Mouse (Mus musculus) midbrain, embryonic 10.5 days (tissue): Measurements from ENCODE around the gene Olfr550. TPM values are rescaled to one million over a fixed set of nuclear protein-coding genes. Genes with fewer than 3 reads are reported as not detected.

Experiments
- DNase-seq: peaks from one replicate; pipeline ENCODE4 v3.0.0-alpha.2; 2017; ENCODE audit warnings: low spot score
- H3K27ac ChIP-seq: fragments of 300-500 bp; sonication (generic); replicated peaks from 2 replicates; pipeline ENCODE4 v1.5.1; 2016; ENCODE audit warnings: mild to moderate bottlenecking
- H3K27me3 ChIP-seq: fragments of 300-500 bp; sonication (generic); 2 replicates; pipeline ENCODE4 v1.6.1; 2016; ENCODE audit warnings: low read depth, mild to moderate bottlenecking; ENCODE audit not compliant: poor library complexity, severe bottlenecking
- H3K36me3 ChIP-seq: fragments of 300-500 bp; sonication (generic); 2 replicates; pipeline ENCODE4 v1.6.1; 2016; ENCODE audit warnings: mild to moderate bottlenecking, moderate library complexity
- H3K4me1 ChIP-seq: fragments of 300-500 bp; sonication (generic); 2 replicates; pipeline ENCODE4 v1.6.1; 2016
- H3K4me3 ChIP-seq: fragments of 300-500 bp; sonication (generic); 2 replicates; pipeline ENCODE4 v1.5.1; 2016; ENCODE audit warnings: mild to moderate bottlenecking, moderate library complexity
- H3K9me3 ChIP-seq: fragments of 300-500 bp; sonication (generic); replicated peaks from 2 replicates; pipeline ENCODE4 v1.6.1; 2016; ENCODE audit warnings: mild to moderate bottlenecking
- WGBS: fragments of 180-500 bp; shearing (Covaris S2); methylation state at CpG from one replicate; pipeline ENCODE4 v1.1.7; 2016; 5-methylcytosine and 5-hydroxymethylcytosine counted together
- polyA plus RNA-seq: library from polyadenylated mRNA; unstranded; fragments of >200 nt; fragmentation: Nextera tagmentation; extraction: Ambion mirVana; gene quantifications from 2 replicates; pipeline ENCODE4 v1.2.1, GENCODE M21; 2016

Gene Olfr550
- not detected in 2 replicates for polyA plus RNA-seq

GRCm38 (mm10) chr7:102571142-102571541 lies at the start of gene Olfr550:
Gene Olfr550 (plus strand): TSS chr7:102571442.
- no peak for DNase-seq
- H3K27ac ChIP-seq = 0 out of 2 replicates have a peak within 1 kb of the TSS, but pooled peaks have one; percentile 13
- 93% methylated on average over 8 of the region's 8 CpGs for WGBS
- peaks cover 22% of the 10 kb centered on the region for H3K4me1 ChIP-seq
- H3K27me3 ChIP-seq = peaks cover 10% of the 10 kb centered on the region; the same call in 1 of the 2 replicates
- H3K9me3 ChIP-seq = no peaks in the 10 kb centered on the region
- H3K36me3 ChIP-seq = no peaks in the 10 kb centered on the region
- no peak within 1 kb of the TSS for H3K4me3 ChIP-seq

- Histone ChIP-seq H3K27me3 (no peaks in the 10 kb centered on the region), H3K9me3 (no peaks in the 10 kb centered on the region), H3K4me3 (no peak overlapping the region), H3K27ac (no peak overlapping the region), H3K36me3 (no peaks in the 10 kb centered on the region), H3K4me1 (no peaks in the 10 kb centered on the region)
- no peak for DNase-seq
- 86% methylated on average over 1 of the region's 1 CpGs for WGBS
These were observed 42.2 kb upstream of the Olfr550 start for GRCm38 (mm10) chr7:102529052-102529451.

GRCm38 (mm10) chr7:102534449-102534848 lies 36.8 kb upstream of the Olfr550 start, which contains the start of gene Olfr547:
Gene Olfr547 (plus strand): TSS chr7:102534749.
- no peak for DNase-seq
- H3K9me3 ChIP-seq = no peaks in the 10 kb centered on the region
- H3K27me3 ChIP-seq = no peaks in the 10 kb centered on the region
- H3K4me3 ChIP-seq = no peak within 1 kb of the TSS
- no peak within 1 kb of the TSS for H3K27ac ChIP-seq
- no peaks in the 10 kb centered on the region for H3K36me3 ChIP-seq
- H3K4me1 ChIP-seq = no peaks in the 10 kb centered on the region
- WGBS = 67% methylated on average over 1 of the region's 1 CpGs

- H3K4me1 ChIP-seq = no peaks in the 10 kb centered on the region
- no peaks in the 10 kb centered on the region for H3K36me3 ChIP-seq
- no peak for DNase-seq
- H3K27ac ChIP-seq = no peak within 1 kb of the TSS
- WGBS = 86% methylated on average over 2 of the region's 2 CpGs
- H3K4me3 ChIP-seq = no peak within 1 kb of the TSS
- H3K27me3 ChIP-seq = no peaks in the 10 kb centered on the region
- no peaks in the 10 kb centered on the region for H3K9me3 ChIP-seq
These were observed 30.6 kb upstream of the Olfr550 start, which contains the start of gene Olfr548-ps1 for GRCm38 (mm10) chr7:102540596-102540995. Gene Olfr548-ps1 (plus strand): TSS chr7:102540896.

GRCm38 (mm10) chr7:102541251-102541650 lies 30.0 kb upstream of the Olfr550 start:
- H3K36me3 ChIP-seq = no peaks in the 10 kb centered on the region
- no peak overlapping the region for H3K27ac ChIP-seq
- H3K27me3 ChIP-seq = no peaks in the 10 kb centered on the region
- H3K9me3 ChIP-seq = no peaks in the 10 kb centered on the region
- H3K4me3 ChIP-seq = no peak overlapping the region
- H3K4me1 ChIP-seq = no peaks in the 10 kb centered on the region
- no peak for DNase-seq
- WGBS = 71% methylated on average over 3 of the region's 3 CpGs

GRCm38 (mm10) chr7:102549570-102549969 lies 21.7 kb upstream of the Olfr550 start, which contains the start of gene Olfr549:
Gene Olfr549 (plus strand): TSS chr7:102549870.
- no peak for DNase-seq
- WGBS = 91% methylated on average over 3 of the region's 3 CpGs
- H3K36me3 ChIP-seq = no peaks in the 10 kb centered on the region

GRCm38 (mm10) chr7:102553279-102553678 lies 18.0 kb upstream of the Olfr550 start:
- H3K27me3 ChIP-seq = no peaks in the 10 kb centered on the region
- H3K9me3 ChIP-seq = no peaks in the 10 kb centered on the region
- no peak overlapping the region for H3K27ac ChIP-seq
- H3K36me3 ChIP-seq = no peaks in the 10 kb centered on the region
- WGBS = 83% methylated on average over 3 of the region's 3 CpGs
- no peaks in the 10 kb centered on the region for H3K4me1 ChIP-seq
- H3K4me3 ChIP-seq = no peak overlapping the region
- DNase-seq = no peak

More at GRCm38 (mm10) chr7:102549570-102549969, 21.7 kb upstream of the Olfr550 start, which contains the start of gene Olfr549:
- no peaks in the 10 kb centered on the region for H3K9me3 ChIP-seq
- H3K27me3 ChIP-seq = no peaks in the 10 kb centered on the region
- H3K27ac ChIP-seq = no peak within 1 kb of the TSS
- no peak within 1 kb of the TSS for H3K4me3 ChIP-seq
- H3K4me1 ChIP-seq = no peaks in the 10 kb centered on the region

GRCm38 (mm10) chr7:102564999-102565997 lies 5.9 kb upstream of the Olfr550 start, which contains the start of gene Trim21:
Gene Trim21 (minus strand): TSS chr7:102565486.
- no peaks in the 10 kb centered on the region for H3K27me3 ChIP-seq
- H3K9me3 ChIP-seq = no peaks in the 10 kb centered on the region
- no peaks in the 10 kb centered on the region for H3K36me3 ChIP-seq
- WGBS = 24% methylated on average over 10 of the region's 10 CpGs
- H3K27ac ChIP-seq = peak within 1 kb of the TSS; percentile 77
- H3K4me1 ChIP-seq = peaks cover 29% of the 10 kb centered on the region
- H3K4me3 ChIP-seq = peak within 1 kb of the TSS; percentile 52
- peak; percentile 62 for DNase-seq

GRCm38 (mm10) chr7:102566219-102566618 lies 5.0 kb upstream of the Olfr550 start:
- 90% methylated on average over 4 of the region's 4 CpGs for WGBS
- H3K4me1 ChIP-seq = peaks cover 21% of the 10 kb centered on the region
- 0 out of 2 replicates have a peak, but pooled peaks cover 2% of the 10 kb centered on the region for H3K27me3 ChIP-seq
- no peak overlapping the region for H3K4me3 ChIP-seq
- no peak overlapping the region for H3K27ac ChIP-seq
- no peaks in the 10 kb centered on the region for H3K9me3 ChIP-seq
- no peaks in the 10 kb centered on the region for H3K36me3 ChIP-seq
- no peak for DNase-seq

- WGBS = 53% methylated on average over 3 of the region's 3 CpGs
- Histone ChIP-seq H3K27ac (peak overlapping the region; percentile 57), H3K4me3 (no peak overlapping the region), H3K36me3 (no peaks in the 10 kb centered on the region), H3K9me3 (no peaks in the 10 kb centered on the region), H3K4me1 (peaks cover 22% of the 10 kb centered on the region), H3K27me3 (peaks cover 10% of the 10 kb centered on the region; the same call in 1 of the 2 replicates)
- DNase-seq = peak; percentile 53
These were observed 2.1 kb downstream of the Olfr550 start for GRCm38 (mm10) chr7:102573174-102573830.

GRCm38 (mm10) chr7:102575998-102576397 lies 4.8 kb downstream of the Olfr550 start:
- 64% methylated on average over 6 of the region's 6 CpGs for WGBS
- DNase-seq = no peak
- Histone ChIP-seq H3K4me1 (peaks cover 22% of the 10 kb centered on the region), H3K27ac (no peak overlapping the region), H3K36me3 (no peaks in the 10 kb centered on the region), H3K9me3 (no peaks in the 10 kb centered on the region), H3K4me3 (no peak overlapping the region), H3K27me3 (peaks cover 10% of the 10 kb centered on the region; the same call in 1 of the 2 replicates)

GRCm38 (mm10) chr7:102591786-102592185 lies 20.5 kb downstream of the Olfr550 start, which contains the start of gene Olfr551:
Gene Olfr551 (minus strand): TSS chr7:102591886.
- H3K4me3 ChIP-seq = no peak within 1 kb of the TSS
- H3K36me3 ChIP-seq = no peaks in the 10 kb centered on the region
- no peak within 1 kb of the TSS for H3K27ac ChIP-seq
- 96% methylated on average over 3 of the region's 3 CpGs for WGBS
- H3K4me1 ChIP-seq = no peaks in the 10 kb centered on the region
- H3K27me3 ChIP-seq = no peaks in the 10 kb centered on the region
- no peak for DNase-seq
- no peaks in the 10 kb centered on the region for H3K9me3 ChIP-seq
